Mouse (Mus musculus) E14TG2a.4 (cell line): ENCODE measurements at regions not wholly inside any gene's neighbourhood (a gene's known extent, or its start where the extent isn't known, plus 50 kb on each side); places are given as distances from the start of the nearest gene placed in this dataset.

Source experiments
- CTCF ChIP-seq: conservative IDR thresholded peaks from 2 replicates; pipeline ENCODE4 v1.5.1; 2014; ENCODE audit warnings: low read length
- NANOG ChIP-seq: IDR thresholded peaks from 2 replicates; pipeline ENCODE4 v1.6.1; 2014; ENCODE audit warnings: borderline replicate concordance, low read length, mixed read lengths
- POU5F1 ChIP-seq: IDR thresholded peaks from 2 replicates; pipeline ENCODE4 v1.6.1; 2014; ENCODE audit warnings: low read length, borderline replicate concordance

GRCm38 (mm10) chr2:107614715-107615114 is 324.3 kb downstream of the Kcna4 start:
- no peak for TF ChIP-seq CTCF
- no peak for TF ChIP-seq NANOG
- TF ChIP-seq POU5F1: no peak
